Mouse (Mus musculus) brain, embryonic 14.5 days (tissue): ENCODE measurements around the gene Stk35.

Experiments
- CTCF ChIP-seq: fragments of 200-500 bp; IDR thresholded peaks from 2 replicates; pipeline ENCODE4 v1.5.1; 2012; ENCODE audit warnings: inconsistent platforms, mild to moderate bottlenecking, moderate library complexity, borderline replicate concordance; ENCODE audit not compliant: insufficient read depth, insufficient read length; ENCODE audit errors: extremely low read depth
- POLR2A ChIP-seq: fragments of 200-500 bp; IDR thresholded peaks from 2 replicates; pipeline ENCODE4 v1.6.1; 2012; ENCODE audit warnings: mild to moderate bottlenecking, inconsistent platforms, borderline replicate concordance; ENCODE audit not compliant: poor library complexity, insufficient read depth, insufficient read length, severe bottlenecking; ENCODE audit errors: extremely low read depth

- TF ChIP-seq POLR2A: no peak
- TF ChIP-seq CTCF: no peak
Measured at GRCm38 (mm10) chr2:129838321-129838720, 38.0 kb downstream of the Stk35 start.
